Mouse (Mus musculus) limb, embryonic 14.5 days (tissue): ENCODE results near the gene Cep63. TPM values are rescaled to one million over a fixed set of nuclear protein-coding genes. Genes with fewer than 3 reads are reported as not detected.

Experiments used
- ATAC-seq: fragments of 200-750 bp; cut with Nextera tagmentation; 2 replicates; pipeline ENCODE4 v1.8.0; 2017; ENCODE audit warnings: low read depth, moderate number of reproducible peaks, moderate TSS enrichment; ENCODE audit not compliant: low FRiP score
- DNase-seq: peaks from one replicate; pipeline ENCODE4 v3.0.0-alpha.2; 2015; ENCODE audit warnings: low spot score
- H3K27ac ChIP-seq: fragments of 300-500 bp; sonication (generic); replicated peaks from 2 replicates; pipeline ENCODE4 v1.5.1; 2014; ENCODE audit warnings: low read depth, mild to moderate bottlenecking, low read length, moderate library complexity, mixed read lengths
- H3K27me3 ChIP-seq: fragments of 300-500 bp; sonication (generic); 2 replicates; pipeline ENCODE4 v1.6.1; 2014; ENCODE audit warnings: low read length, mixed read lengths; ENCODE audit not compliant: control insufficient read depth, insufficient read depth
- H3K36me3 ChIP-seq: fragments of 300-500 bp; sonication (generic); 2 replicates; pipeline ENCODE4 v1.6.1; 2014; ENCODE audit warnings: mild to moderate bottlenecking, low read length, moderate library complexity, mixed read lengths; ENCODE audit not compliant: control insufficient read depth, insufficient read depth
- H3K4me1 ChIP-seq: fragments of 300-500 bp; sonication (generic); 2 replicates; pipeline ENCODE4 v1.6.1; 2014; ENCODE audit warnings: antibody characterized with exemption, low read length, mixed read lengths; ENCODE audit not compliant: control insufficient read depth, insufficient read depth
- H3K4me2 ChIP-seq: fragments of 300-500 bp; sonication (generic); replicated peaks from 2 replicates; pipeline ENCODE4 v1.6.1; 2014; ENCODE audit warnings: low read depth, mild to moderate bottlenecking, low read length, moderate library complexity; ENCODE audit not compliant: severe bottlenecking
- H3K4me3 ChIP-seq: fragments of 300-500 bp; sonication (generic); replicated peaks from 2 replicates; pipeline ENCODE4 v1.5.1; 2014; ENCODE audit warnings: low read length
- H3K9ac ChIP-seq: fragments of 300-500 bp; sonication (generic); 2 replicates; pipeline ENCODE4 v1.6.1; 2014; ENCODE audit warnings: mild to moderate bottlenecking, low read depth, low read length, moderate library complexity; ENCODE audit not compliant: severe bottlenecking
- H3K9me3 ChIP-seq: fragments of 300-500 bp; sonication (generic); 2 replicates; pipeline ENCODE4 v1.6.1; 2016; ENCODE audit warnings: low read length; ENCODE audit not compliant: control insufficient read depth
- POLR2A ChIP-seq: fragments of 200-500 bp; IDR thresholded peaks from 2 replicates; pipeline ENCODE4 v1.8.0; 2012; ENCODE audit warnings: inconsistent platforms, mild to moderate bottlenecking, moderate library complexity, borderline replicate concordance; ENCODE audit not compliant: insufficient read depth, insufficient read length; ENCODE audit errors: extremely low read depth
- WGBS: fragments of 180-500 bp; shearing (Covaris S2); extraction: QIAGEN DNeasy Blood & Tissue Kit; methylation state at CpG from one replicate; pipeline ENCODE4 v1.1.7; 2014; 5-methylcytosine and 5-hydroxymethylcytosine counted together
- polyA plus RNA-seq, 2 experiments: library from polyadenylated mRNA; depleted of rRNA in 1 of 2; stranded (reverse) in 1 of 2; unstranded in 1 of 2; fragments of >200 nt; fragmentation: Nextera tagmentation in 1 of 2; extraction: Ambion mirVana in 1 of 2; gene quantifications; 2 replicates each; pipeline versions ENCODE4 v1.2.1 to v1.2.3; 2012 to 2014

The Cep63 gene
- polyA plus RNA-seq, 2 experiments = 28.1 to 45.3 TPM

DNA sequence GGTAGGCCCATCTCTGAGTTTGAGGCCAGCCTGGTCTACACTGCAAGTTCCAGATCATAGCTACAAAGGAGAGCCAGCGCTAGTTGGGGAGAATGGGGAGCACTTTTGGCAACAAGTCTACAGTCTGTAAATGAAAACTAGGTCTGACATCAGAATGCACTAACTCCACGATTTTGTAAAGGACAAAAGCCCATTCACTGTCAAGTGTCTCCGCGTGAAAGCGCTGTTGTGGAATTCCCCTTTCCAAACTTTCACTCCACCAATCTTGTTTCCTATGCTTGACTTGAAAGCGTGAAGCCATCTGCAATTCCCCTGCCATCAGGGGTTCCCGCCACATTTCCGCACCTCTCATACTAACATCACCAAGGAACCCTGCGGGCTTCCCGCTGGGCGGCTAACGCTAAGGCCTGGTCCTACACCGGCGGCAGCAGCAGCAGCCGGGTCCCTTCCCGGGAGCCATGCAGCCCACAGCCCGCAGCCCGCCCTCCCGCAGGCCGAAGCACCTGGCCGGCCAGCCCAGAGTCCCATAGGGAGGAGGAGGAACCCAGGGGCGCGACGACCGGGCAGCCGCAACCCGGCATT lies 842 bp downstream of the Cep63 start:
- Histone ChIP-seq H3K4me3 (peak overlapping the region; percentile 95), H3K9ac (peak overlapping the region; percentile 98), H3K27ac (peak overlapping the region; percentile 96), H3K4me1 (peaks cover 14% of the 10 kb centered on the region), H3K36me3 (peaks cover 5% of the 10 kb centered on the region; the same call in 1 of the 2 replicates), H3K9me3 (no peaks in the 10 kb centered on the region), H3K27me3 (no peaks in the 10 kb centered on the region), H3K4me2 (peak overlapping the region; percentile 67)
- peak; percentile 48 for DNase-seq
- TF ChIP-seq POLR2A = no peak
- WGBS = 3% methylated on average over 17 of the region's 27 CpGs
- ATAC-seq = peak; percentile 12; the same call in 1 of the 2 replicates

DNA sequence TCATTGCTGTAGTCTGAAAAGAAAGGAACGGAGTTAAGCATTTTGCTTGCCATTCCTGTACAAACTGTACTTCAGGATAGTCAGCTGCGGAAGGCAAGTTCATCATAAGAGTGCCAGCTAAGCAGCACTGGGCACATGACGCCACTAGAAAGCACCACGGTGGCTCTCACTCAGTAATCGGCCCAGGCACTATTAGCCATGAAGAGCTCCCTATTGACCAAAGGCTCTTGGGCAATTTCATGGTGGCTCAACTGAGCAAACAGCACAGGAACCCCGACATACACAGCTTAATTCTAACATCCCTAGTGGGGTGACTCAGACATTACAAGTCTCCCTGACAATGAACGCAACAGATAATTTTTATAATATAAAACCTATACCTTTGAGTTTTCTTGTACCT lies 2.8 kb downstream of the Cep63 start:
- no peaks in the 10 kb centered on the region for H3K27me3 ChIP-seq
- H3K4me3 ChIP-seq = no peak overlapping the region
- TF ChIP-seq POLR2A = no peak
- 0 out of 2 replicates have a peak, but pooled peaks cover 4% of the 10 kb centered on the region for H3K36me3 ChIP-seq
- H3K27ac ChIP-seq = no peak overlapping the region
- DNase-seq = no peak
- no peaks in the 10 kb centered on the region for H3K9me3 ChIP-seq
- ATAC-seq = no peak
- no peak overlapping the region for H3K4me2 ChIP-seq
- peaks cover 14% of the 10 kb centered on the region for H3K4me1 ChIP-seq
- WGBS = 90% methylated on average over 7 of the region's 7 CpGs
- H3K9ac ChIP-seq = no peak overlapping the region

DNA sequence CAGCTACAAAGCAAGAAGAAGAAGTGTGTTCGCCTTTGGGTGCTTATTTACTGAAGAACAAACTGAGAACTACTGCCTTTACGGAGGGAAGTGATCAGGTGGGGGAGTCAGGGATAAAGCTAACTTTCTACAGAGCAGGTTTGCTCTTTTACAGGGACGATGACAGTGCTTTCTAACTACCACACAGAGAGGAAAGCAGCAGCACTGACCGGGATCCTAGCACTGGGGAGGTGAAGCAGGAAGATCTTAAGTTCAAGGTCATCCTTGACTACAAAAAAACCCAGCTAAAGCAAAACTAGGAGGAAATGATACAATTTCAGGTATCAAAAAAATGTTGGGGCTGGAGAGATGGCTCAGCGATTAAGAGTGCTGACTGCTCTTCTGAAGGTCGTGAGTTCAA lies 3.5 kb downstream of the Cep63 start:
- Histone ChIP-seq H3K4me2 (no peak overlapping the region), H3K4me1 (peaks cover 14% of the 10 kb centered on the region), H3K4me3 (no peak overlapping the region), H3K27ac (0 out of 2 replicates have a peak overlapping the region, but pooled peaks have one; percentile 28), H3K9ac (no peak overlapping the region), H3K27me3 (no peaks in the 10 kb centered on the region), H3K36me3 (peaks cover 10% of the 10 kb centered on the region; the same call in 1 of the 2 replicates), H3K9me3 (no peaks in the 10 kb centered on the region)
- ATAC-seq = no peak
- TF ChIP-seq POLR2A = no peak
- no peak for DNase-seq
- WGBS = 89% methylated on average over 6 of the region's 6 CpGs

DNA sequence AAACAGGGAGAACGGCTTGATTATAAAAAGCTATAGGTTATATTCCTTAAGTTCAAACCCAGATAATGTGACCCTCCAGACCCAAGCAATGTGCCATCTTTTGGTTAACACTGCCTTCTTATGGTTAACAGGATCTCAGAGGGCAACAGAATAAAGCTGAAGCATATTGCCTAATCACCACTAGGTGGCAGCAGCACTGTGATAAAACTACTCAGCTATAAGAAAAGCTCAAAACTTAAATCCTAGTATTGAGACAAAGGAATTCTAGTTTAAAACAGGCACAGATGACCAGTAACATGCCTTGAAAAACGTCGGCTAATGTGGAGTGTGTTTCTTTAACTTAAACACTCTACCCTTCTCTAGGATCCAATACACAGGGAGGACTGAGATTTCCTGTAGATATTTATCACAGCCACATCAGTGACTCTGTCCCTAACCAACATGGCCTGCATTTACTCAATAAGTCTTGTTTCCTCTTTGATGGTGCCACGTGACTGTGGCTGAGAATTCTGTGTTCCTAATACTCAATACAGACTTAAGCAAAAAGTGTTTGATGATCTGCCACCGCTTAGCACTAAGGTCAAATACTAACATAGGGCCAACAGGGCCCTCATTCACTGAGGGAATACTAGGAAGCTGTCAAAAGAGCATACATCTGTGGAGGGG lies 4.0 kb downstream of the Cep63 start:
- Histone ChIP-seq H3K9ac (no peak overlapping the region), H3K27ac (peak overlapping the region; percentile 28; the same call in 1 of the 2 replicates), H3K4me3 (no peak overlapping the region), H3K4me2 (no peak overlapping the region), H3K4me1 (peaks cover 11% of the 10 kb centered on the region), H3K27me3 (no peaks in the 10 kb centered on the region), H3K36me3 (peaks cover 10% of the 10 kb centered on the region; the same call in 1 of the 2 replicates), H3K9me3 (no peaks in the 10 kb centered on the region)
- WGBS = 32% methylated on average over 5 of the region's 5 CpGs
- peak; percentile 91 for DNase-seq
- no peak for TF ChIP-seq POLR2A
- ATAC-seq = no peak

GRCm38 (mm10) chr9:102621385-102621784 lies 4.9 kb downstream of the Cep63 start:
- 19% methylated on average over 5 of the region's 5 CpGs for WGBS
- peaks cover 7% of the 10 kb centered on the region for H3K4me1 ChIP-seq
- no peak for TF ChIP-seq POLR2A
- H3K36me3 ChIP-seq = peaks cover 15% of the 10 kb centered on the region; the same call in 1 of the 2 replicates
- ATAC-seq (no peak), DNase-seq (no peak)
- no peaks in the 10 kb centered on the region for H3K9me3 ChIP-seq
- no peaks in the 10 kb centered on the region for H3K27me3 ChIP-seq
- H3K4me2 ChIP-seq = no peak overlapping the region
- H3K27ac ChIP-seq = no peak overlapping the region
- H3K9ac ChIP-seq = no peak overlapping the region
- H3K4me3 ChIP-seq = no peak overlapping the region
